Mouse (Mus musculus) kidney, adult 9 months (tissue): ENCODE results near the gene Cbx4.

ENCODE experiments used
- DNase-seq: peaks from one replicate; pipeline ENCODE4 v3.0.0; 2022

The Cbx4 gene

GRCm38 (mm10) chr11:119086144-119086971 lies at the start of gene Cbx4:
TSS of gene Cbx4 (minus strand) at chr11:119086221.
- peak; percentile 90 for DNase-seq

DNA sequence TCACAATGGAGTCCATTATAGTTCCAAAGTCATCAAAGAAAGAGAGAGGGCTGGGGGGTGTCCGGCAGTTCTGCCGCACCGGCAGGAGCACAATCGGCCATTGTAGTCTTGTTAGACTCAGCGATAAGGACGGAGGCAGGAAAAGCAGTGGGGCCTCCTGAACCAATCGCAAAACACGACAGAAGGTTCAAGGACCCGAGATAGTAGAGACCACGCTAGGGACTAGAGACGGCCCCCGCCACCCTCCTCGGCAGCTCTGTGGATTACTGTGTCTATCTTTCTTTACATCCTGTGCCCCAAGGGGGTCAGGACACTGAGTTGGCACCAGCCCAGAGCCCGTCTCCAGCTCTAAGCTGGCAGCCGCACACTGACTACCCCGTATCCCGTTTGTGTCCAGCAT lies 48.6 kb upstream of the Cbx4 start:
- no peak for DNase-seq

DNA sequence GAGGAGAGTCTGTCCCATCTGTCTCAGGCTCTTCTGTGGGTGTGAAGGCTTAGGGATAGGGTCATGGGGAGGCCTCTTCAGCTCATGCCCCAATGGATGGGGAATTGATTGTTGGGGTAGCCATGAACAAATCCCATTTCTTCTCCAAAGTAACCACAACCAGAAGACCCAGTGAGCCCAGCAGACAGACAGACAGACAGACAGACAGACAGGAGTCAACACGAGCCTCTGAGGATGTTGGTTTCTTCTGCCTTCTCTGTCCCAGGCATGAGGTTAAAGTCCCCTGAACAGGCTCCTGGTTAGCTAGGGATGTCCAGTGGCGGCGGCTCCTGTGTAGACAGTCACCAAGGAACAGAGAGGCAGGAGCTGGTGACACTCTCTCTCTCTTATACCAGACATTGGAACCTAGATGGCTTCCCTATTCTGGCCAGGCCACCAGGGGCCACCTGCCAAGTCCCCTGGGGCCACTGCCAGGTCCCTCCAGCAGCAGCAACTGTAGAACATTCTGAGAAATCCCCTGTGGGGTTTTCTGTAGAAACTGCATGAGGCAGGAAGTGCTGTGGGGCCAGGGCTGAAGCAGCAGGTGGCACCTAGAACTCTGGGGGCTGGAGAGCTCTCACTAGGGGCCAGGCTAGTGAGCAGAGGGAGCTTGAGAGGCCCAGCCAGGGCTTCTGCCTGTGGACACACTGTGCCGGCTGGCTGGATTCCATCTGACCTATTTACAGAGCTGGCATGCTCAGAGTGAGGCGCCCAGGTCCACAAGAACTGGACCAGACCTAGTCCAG lies 47.6 kb upstream of the Cbx4 start:
- peak; percentile 82 for DNase-seq

GRCm38 (mm10) chr11:119132198-119133035 lies 46.4 kb upstream of the Cbx4 start:
- DNase-seq, result no peak

GRCm38 (mm10) chr11:119130081-119130765 lies 44.2 kb upstream of the Cbx4 start:
- no peak for DNase-seq

- peak; percentile 45 for DNase-seq
Measured at GRCm38 (mm10) chr11:119129281-119130058, 43.4 kb upstream of the Cbx4 start.

DNA sequence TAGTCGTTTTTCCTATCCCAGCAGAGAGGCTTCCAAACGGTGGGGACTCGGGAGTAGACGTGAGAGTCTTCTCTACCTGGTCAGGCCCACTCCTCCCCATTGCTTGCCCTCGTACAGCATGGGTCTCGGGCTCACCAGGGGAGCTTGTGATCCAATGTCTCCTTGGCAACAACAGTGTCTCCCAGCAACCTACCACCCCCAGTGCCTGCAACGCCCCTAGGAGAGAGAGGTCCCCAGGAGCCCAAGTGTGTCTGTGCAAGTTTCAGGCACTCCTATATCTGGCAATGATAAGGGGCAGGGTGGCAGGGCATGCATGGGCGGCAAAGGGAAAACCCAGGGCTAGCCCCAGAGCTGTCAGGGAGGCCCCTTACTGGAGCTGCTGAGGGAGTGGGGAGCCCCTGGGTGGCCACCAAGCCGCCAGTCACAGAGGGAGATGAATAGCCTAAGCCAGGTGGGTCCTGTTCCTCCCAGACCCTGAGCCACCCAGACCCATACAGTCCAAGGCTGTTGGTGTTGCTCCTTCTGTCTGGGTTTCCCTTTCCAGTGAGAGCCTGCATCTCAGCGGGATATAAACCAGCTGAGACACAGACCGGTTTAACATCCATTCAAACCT lies 42.8 kb upstream of the Cbx4 start:
- no peak for DNase-seq

GRCm38 (mm10) chr11:119127686-119128473 lies 41.9 kb upstream of the Cbx4 start:
- DNase-seq, result peak; percentile 97

- peak; percentile 63 for DNase-seq
Measured at GRCm38 (mm10) chr11:119127147-119127546, 41.1 kb upstream of the Cbx4 start.

DNA sequence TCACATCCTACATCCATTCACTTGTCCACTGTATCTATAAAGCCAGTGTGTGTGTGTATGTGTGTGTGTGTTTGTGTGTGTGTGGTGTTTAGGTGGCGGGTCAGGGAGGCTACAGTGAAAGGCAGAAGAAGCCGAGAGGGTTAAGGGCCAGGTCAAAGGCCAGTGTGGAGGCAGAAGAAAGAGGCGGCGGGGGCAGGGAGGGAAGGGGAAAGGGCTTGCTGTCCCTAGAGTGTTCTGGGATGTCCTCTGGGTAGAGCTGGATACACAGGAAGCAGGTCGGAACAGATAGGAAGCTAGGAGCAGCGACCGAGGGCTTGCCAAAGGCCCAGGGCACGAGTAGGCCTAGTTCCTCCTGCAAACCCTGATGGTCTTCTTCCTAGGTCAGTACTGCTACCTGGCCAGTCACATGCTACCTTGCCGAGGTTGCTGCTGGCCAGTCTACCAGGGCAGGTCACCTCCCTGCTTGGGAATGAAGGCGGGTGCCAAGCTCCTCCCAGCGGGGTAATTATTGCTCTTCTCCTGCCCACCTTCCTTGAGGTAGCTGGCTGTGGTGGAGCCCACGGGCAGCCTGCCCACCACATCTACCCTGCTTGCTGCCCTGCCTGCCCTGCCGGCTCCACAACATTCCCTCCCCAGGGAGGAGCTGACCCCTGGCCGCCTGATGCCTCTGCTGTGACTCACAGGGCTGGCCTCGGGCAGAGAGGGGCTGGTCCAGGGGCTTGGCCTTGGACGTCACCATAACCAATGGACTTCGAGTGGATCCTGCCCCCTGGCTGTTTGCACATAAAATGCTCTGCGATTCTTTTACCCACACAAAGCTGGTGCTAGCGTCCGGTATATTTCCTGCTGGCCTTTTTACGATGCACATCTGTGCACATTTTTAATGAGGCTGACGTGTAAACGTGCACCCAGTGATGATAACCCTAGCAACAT lies 40.2 kb upstream of the Cbx4 start:
- peak; percentile 98 for DNase-seq

- DNase-seq, result no peak
Measured at GRCm38 (mm10) chr11:119124536-119124935, 38.5 kb upstream of the Cbx4 start.

DNA sequence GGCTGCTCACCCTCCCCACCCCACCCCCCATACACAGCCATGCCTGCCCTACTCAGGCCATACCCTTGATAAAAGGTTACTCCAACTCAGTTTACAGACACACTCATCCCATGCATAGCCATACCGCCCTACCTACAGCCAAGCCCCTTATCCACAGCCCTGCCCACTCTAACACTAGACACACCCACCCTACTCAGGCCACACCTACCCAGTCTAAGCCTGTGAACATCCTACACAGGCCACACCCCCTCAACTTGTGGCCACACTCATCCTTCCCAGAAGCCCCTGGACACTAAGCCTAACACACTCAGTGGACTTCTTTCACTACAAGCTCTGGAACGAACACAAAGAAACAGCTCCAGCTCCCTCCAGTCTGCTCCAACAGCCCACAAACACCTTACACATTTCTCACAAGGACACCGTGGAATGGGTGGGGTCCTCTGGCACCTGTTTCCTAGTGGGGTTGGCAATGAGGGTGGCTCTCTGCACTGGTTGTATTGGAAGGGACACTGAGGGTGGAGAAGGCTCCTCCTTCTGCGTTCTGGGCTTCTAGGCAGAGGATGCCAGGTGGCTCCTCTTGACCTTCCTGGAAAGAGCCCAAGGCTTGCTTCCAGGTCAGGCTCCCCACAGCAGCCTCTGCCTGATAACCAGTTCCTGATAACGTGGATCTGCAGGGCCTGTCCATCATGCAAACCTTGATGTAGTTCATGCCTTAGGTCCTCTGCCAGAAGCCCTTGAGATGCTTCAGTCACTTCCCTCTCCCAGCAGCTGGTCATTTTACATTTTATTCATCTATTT lies 37.7 kb upstream of the Cbx4 start:
- DNase-seq, result no peak

- no peak for DNase-seq
Measured at GRCm38 (mm10) chr11:119122396-119122795, 36.4 kb upstream of the Cbx4 start.

- DNase-seq, result no peak
Measured at GRCm38 (mm10) chr11:119118905-119119304, 32.9 kb upstream of the Cbx4 start.

- DNase-seq, result no peak
Measured at GRCm38 (mm10) chr11:119117945-119118344, 31.9 kb upstream of the Cbx4 start.

DNA sequence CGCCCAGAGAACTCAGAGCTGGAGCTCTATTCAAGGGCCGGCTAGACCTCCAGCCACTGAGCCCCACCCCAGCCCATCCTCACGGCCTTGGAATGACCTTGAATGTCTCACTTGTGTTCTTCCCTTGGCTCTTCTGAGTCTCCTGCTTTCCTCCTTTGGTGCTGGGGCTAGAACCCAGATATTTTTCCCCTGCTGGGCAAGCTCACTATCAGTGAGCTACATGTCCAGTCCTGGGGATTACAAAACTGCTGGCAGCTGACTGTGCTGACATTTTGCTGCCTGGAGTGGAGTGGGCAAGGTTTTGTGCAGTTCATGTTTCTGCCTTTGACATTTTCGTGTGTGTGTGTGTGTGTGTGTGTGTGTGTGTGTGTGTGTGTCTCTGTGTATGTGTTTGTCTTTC lies 31.0 kb upstream of the Cbx4 start:
- DNase-seq, result no peak

DNA sequence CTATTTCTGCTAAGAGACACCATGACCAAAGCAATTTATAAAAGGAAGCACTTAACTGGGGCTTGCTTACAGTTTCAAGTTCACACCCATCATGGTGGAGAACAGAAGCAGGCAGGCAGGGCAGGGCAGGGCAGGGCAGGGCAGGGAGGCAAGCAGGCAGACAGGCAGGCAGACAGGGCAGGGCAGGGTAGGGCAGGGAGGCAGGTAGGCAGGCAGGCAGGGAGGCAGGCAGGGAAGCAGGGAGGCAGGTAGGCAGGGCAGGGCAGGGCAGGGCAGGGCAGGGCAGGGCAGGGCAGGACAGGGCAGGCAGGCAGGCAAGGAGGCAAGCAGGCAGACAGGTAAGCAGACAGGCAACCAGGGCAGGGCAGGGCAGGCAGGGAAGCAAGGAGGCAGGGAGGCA lies 26.7 kb upstream of the Cbx4 start:
- no peak for DNase-seq

DNA sequence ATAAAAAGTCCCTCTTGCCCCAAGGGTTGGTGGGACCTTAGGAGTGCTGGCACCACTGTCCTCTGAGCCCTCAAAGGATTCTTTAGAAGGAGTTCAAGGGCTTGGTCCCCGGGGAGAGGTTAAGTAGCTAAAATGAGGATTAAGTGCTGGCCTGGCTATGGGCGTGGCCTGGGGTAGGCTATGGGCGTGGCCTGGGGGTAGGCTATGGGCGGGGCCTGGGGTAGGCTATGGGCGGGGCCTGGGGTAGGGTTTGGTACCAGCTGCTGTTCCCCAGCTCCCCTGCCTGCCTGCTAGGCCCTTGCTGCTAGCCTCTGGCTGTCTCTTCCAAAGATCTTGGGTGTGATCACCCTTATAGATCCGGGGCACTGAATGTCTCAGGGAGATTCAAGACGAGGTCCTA lies 25.3 kb upstream of the Cbx4 start:
- no peak for DNase-seq
